Mouse (Mus musculus) liver, embryonic 14.5 days (tissue): ENCODE measurements at regions not wholly inside any gene's neighbourhood (a gene's known extent, or its start where the extent isn't known, plus 50 kb on each side); places are given as distances from the start of the nearest gene placed in this dataset.

Experiments used
- ATAC-seq: fragments of 200-750 bp; cut with Nextera tagmentation; 2 replicates; pipeline ENCODE4 v1.8.0; 2017; ENCODE audit warnings: moderate number of reproducible peaks, mild to moderate bottlenecking, moderate library complexity; ENCODE audit not compliant: insufficient read depth
- DNase-seq, 3 experiments: peaks; one replicate each; pipeline ENCODE4 v3.0.0-alpha.2; 2012 to 2013; ENCODE audit warnings: low read depth in 3 of 3, low spot score in 3 of 3
- H3K27ac ChIP-seq: fragments of 300-500 bp; sonication (generic); 2 replicates; pipeline ENCODE4 v1.5.1; 2014; ENCODE audit warnings: moderate library complexity, mild to moderate bottlenecking, control low read depth, inconsistent platforms
- H3K27me3 ChIP-seq: fragments of 300-500 bp; sonication (generic); 2 replicates; pipeline ENCODE4 v1.6.1; 2014; ENCODE audit warnings: mild to moderate bottlenecking, low read length, moderate library complexity; ENCODE audit not compliant: control insufficient read depth, insufficient read depth
- H3K36me3 ChIP-seq: fragments of 300-500 bp; sonication (generic); replicated peaks from 2 replicates; pipeline ENCODE4 v1.6.1; 2014; ENCODE audit warnings: low read depth; ENCODE audit not compliant: control insufficient read depth, insufficient read depth
- H3K4me1 ChIP-seq, 2 experiments: fragments of 200-500 bp in 1 of 2; fragments of 300-500 bp in 1 of 2; sonication (generic) in 1 of 2; replicated peaks; 2 replicates each; pipeline ENCODE4 v1.6.1; 2012 to 2014; ENCODE audit warnings: antibody characterized with exemption in 1 of 2, inconsistent platforms in 1 of 2, low read length in 1 of 2; ENCODE audit not compliant: control insufficient read depth in 2 of 2, insufficient read depth in 2 of 2
- H3K4me2 ChIP-seq: fragments of 300-500 bp; sonication (generic); 2 replicates; pipeline ENCODE4 v1.6.1; 2014; ENCODE audit warnings: low read depth, mild to moderate bottlenecking, control low read depth, moderate library complexity
- H3K4me3 ChIP-seq, 2 experiments: fragments of 200-500 bp in 1 of 2; fragments of 300-500 bp in 1 of 2; sonication (generic) in 1 of 2; 2 replicates each; pipeline ENCODE4 v1.5.1; 2012 to 2014; ENCODE audit warnings: low read depth in 2 of 2, low read length in 2 of 2, mild to moderate bottlenecking in 2 of 2, control low read depth in 1 of 2, inconsistent platforms in 1 of 2, moderate library complexity in 1 of 2; ENCODE audit not compliant: insufficient read depth in 1 of 2
- H3K9ac ChIP-seq: fragments of 300-500 bp; sonication (generic); replicated peaks from 2 replicates; pipeline ENCODE4 v1.6.1; 2014; ENCODE audit warnings: mild to moderate bottlenecking, control low read depth, moderate library complexity
- H3K9me3 ChIP-seq: fragments of 300-500 bp; sonication (generic); 2 replicates; pipeline ENCODE4 v1.6.1; 2016; ENCODE audit warnings: low read length, mixed read lengths; ENCODE audit not compliant: control insufficient read depth
- CTCF ChIP-seq: IDR thresholded peaks from 2 replicates; pipeline ENCODE4 v1.5.1; 2016; ENCODE audit warnings: antibody characterized with exemption, low read depth, control low read depth
- EP300 ChIP-seq: IDR thresholded peaks from 2 replicates; pipeline ENCODE4 v1.6.1; 2016; ENCODE audit warnings: antibody characterized with exemption, low read depth
- WGBS: fragments of 180-500 bp; shearing (Covaris S2); extraction: QIAGEN DNeasy Blood & Tissue Kit; methylation state at CpG from one replicate; pipeline ENCODE4 v1.1.7; 2014; ENCODE audit not compliant: insufficient replicate concordance; 5-methylcytosine and 5-hydroxymethylcytosine counted together

- Histone ChIP-seq H3K4me1 (no peaks in the 10 kb centered on the region), H3K4me3 (no peak overlapping the region)
- 56% methylated on average over 8 of the region's 8 CpGs for WGBS
These were observed 75.9 kb upstream of the Frmd4b start for GRCm38 (mm10) chr6:97693281-97693680.

DNA sequence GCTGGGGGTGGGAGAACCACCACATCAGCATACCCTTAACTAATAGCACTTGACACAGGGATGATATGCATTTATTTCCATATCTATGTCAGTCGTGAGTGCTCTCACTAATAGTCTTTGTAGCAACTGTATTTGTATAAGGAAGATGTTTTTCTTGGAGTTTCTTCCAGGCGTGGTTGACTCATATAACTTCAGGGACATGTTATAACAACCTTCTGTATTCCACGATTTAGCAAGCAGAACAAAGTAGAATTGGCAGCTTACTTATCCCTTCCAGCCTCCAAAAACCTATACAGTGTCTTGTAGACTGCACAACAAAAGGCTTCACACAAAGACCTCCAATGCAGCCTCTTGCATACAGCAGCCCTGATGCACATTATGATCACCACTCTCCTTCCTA is 73.8 kb upstream of the Frmd4b start:
- TF ChIP-seq CTCF, result no peak
- no peak for TF ChIP-seq EP300
- Histone ChIP-seq H3K4me1 (no peaks in the 10 kb centered on the region), H3K27ac (no peak overlapping the region), H3K9ac (no peak overlapping the region), H3K9me3 (no peaks in the 10 kb centered on the region), H3K27me3 (no peaks in the 10 kb centered on the region), H3K36me3 (no peaks in the 10 kb centered on the region), H3K4me2 (no peak overlapping the region), H3K4me3 (no peak overlapping the region)
- no peak for DNase-seq
- no peak for ATAC-seq
- WGBS, result 45% methylated on average over 3 of the region's 3 CpGs

More at GRCm38 (mm10) chr6:97693281-97693680, 75.9 kb upstream of the Frmd4b start:
- H3K36me3 ChIP-seq, result no peaks in the 10 kb centered on the region
- no peak overlapping the region for H3K9ac ChIP-seq
- no peaks in the 10 kb centered on the region for H3K9me3 ChIP-seq
- no peak for ATAC-seq
- DNase-seq, result no peak
- no peaks in the 10 kb centered on the region for H3K27me3 ChIP-seq
- no peak overlapping the region for H3K4me2 ChIP-seq
- no peak for TF ChIP-seq EP300
- no peak for TF ChIP-seq CTCF
- no peak overlapping the region for H3K27ac ChIP-seq

- no peak overlapping the region for H3K9ac ChIP-seq
These were observed 67.0 kb upstream of the Frmd4b start for GRCm38 (mm10) chr6:97684335-97684734.

DNA sequence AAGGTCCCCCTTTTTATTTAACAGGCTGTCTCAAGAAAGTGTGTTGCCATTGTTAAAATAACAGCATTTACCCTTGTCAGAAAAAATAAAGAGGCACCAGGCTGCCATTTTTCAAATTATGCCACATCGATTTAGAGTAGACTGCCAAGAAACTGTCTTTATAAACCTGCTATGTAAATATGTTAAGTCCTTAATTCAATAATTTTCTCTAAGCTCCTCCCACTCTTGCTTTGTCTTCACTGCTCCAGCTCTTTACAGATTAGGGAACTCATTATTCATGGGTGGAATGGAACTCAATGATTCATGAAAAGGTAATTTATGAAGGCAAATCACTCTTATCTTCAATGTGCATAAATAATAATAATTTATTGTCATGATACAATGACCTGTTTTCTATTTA is 64.9 kb upstream of the Frmd4b start:
- Histone ChIP-seq H3K9ac (no peak overlapping the region), H3K4me1 (no peaks in the 10 kb centered on the region), H3K4me2 (no peak overlapping the region), H3K27me3 (no peaks in the 10 kb centered on the region), H3K9me3 (no peaks in the 10 kb centered on the region), H3K27ac (no peak overlapping the region), H3K36me3 (no peaks in the 10 kb centered on the region), H3K4me3 (no peak overlapping the region)
- DNase-seq, result no peak
- no peak for ATAC-seq
- 66% methylated on average over 1 of the region's 1 CpGs for WGBS
- TF ChIP-seq CTCF, result no peak

More at GRCm38 (mm10) chr6:97684335-97684734, 67.0 kb upstream of the Frmd4b start:
- Histone ChIP-seq H3K36me3 (no peaks in the 10 kb centered on the region), H3K9me3 (no peaks in the 10 kb centered on the region), H3K4me2 (no peak overlapping the region), H3K27me3 (no peaks in the 10 kb centered on the region), H3K27ac (no peak overlapping the region), H3K4me3 (no peak overlapping the region), H3K4me1 (no peaks in the 10 kb centered on the region)
- no peak for TF ChIP-seq EP300
- TF ChIP-seq CTCF, result no peak
- 72% methylated on average over 7 of the region's 7 CpGs for WGBS
- ATAC-seq (no peak), DNase-seq (no peak)

- no peaks in the 10 kb centered on the region for H3K9me3 ChIP-seq
- WGBS, result 51% methylated on average over 5 of the region's 5 CpGs
- no peak overlapping the region for H3K4me2 ChIP-seq
- no peak overlapping the region for H3K4me3 ChIP-seq
- DNase-seq (no peak), ATAC-seq (no peak)
- no peak overlapping the region for H3K9ac ChIP-seq
- H3K36me3 ChIP-seq, result no peaks in the 10 kb centered on the region
- no peaks in the 10 kb centered on the region for H3K4me1 ChIP-seq
- H3K27ac ChIP-seq, result no peak overlapping the region
- H3K27me3 ChIP-seq, result no peaks in the 10 kb centered on the region
- TF ChIP-seq EP300 (no peak), CTCF (no peak)
These were observed 57.9 kb upstream of the Frmd4b start for GRCm38 (mm10) chr6:97675181-97675756.
